Mouse (Mus musculus) hindbrain, embryonic 15.5 days (tissue): ENCODE results near the gene Zfhx3. TPM values are rescaled to one million over a fixed set of nuclear protein-coding genes. Genes with fewer than 3 reads are reported as not detected.

Source experiments
- ATAC-seq: fragments of 200-750 bp; cut with Nextera tagmentation; 2 replicates; pipeline ENCODE4 v1.8.0; 2017; ENCODE audit warnings: low read depth, moderate number of reproducible peaks, moderate TSS enrichment; ENCODE audit not compliant: low FRiP score
- H3K27ac ChIP-seq: fragments of 300-500 bp; sonication (generic); replicated peaks from 2 replicates; pipeline ENCODE4 v1.5.1; 2015; ENCODE audit warnings: mild to moderate bottlenecking, inconsistent platforms
- H3K27me3 ChIP-seq: fragments of 300-500 bp; sonication (generic); 2 replicates; pipeline ENCODE4 v1.6.1; 2015; ENCODE audit warnings: control low read depth, inconsistent platforms
- H3K36me3 ChIP-seq: fragments of 300-500 bp; sonication (generic); 2 replicates; pipeline ENCODE4 v1.6.1; 2015; ENCODE audit warnings: control low read depth, inconsistent platforms
- H3K4me1 ChIP-seq: fragments of 300-500 bp; sonication (generic); replicated peaks from 2 replicates; pipeline ENCODE4 v1.6.1; 2015; ENCODE audit warnings: control low read depth, inconsistent platforms
- H3K4me2 ChIP-seq: fragments of 300-500 bp; sonication (generic); 2 replicates; pipeline ENCODE4 v1.6.1; 2015; ENCODE audit warnings: moderate library complexity, mild to moderate bottlenecking, inconsistent platforms
- H3K4me3 ChIP-seq: fragments of 300-500 bp; sonication (generic); 2 replicates; pipeline ENCODE4 v1.5.1; 2015; ENCODE audit warnings: mild to moderate bottlenecking, inconsistent platforms
- H3K9ac ChIP-seq: fragments of 300-500 bp; sonication (generic); 2 replicates; pipeline ENCODE4 v1.6.1; 2015; ENCODE audit warnings: inconsistent platforms
- H3K9me3 ChIP-seq: fragments of 300-500 bp; sonication (generic); 2 replicates; pipeline ENCODE4 v1.6.1; 2016; ENCODE audit warnings: control low read depth, inconsistent platforms
- whole genome bisulfite sequencing: fragments of 180-500 bp; shearing (Covaris S2); methylation state at CpG from one replicate; pipeline ENCODE4 v1.1.7; 2015; 5-methylcytosine and 5-hydroxymethylcytosine counted together
- microRNA-seq: library from miRNA; unstranded; fragments of <30 nt; microRNA quantifications from one replicate; pipeline ENCODE4, GENCODE M21; 2016
- polyA plus RNA-seq: library from polyadenylated mRNA; unstranded; fragments of >200 nt; fragmentation: Nextera tagmentation; extraction: Ambion mirVana; gene quantifications from 2 replicates; pipeline ENCODE4 v1.2.1, GENCODE M21; 2015

Gene Zfhx3
- polyA plus RNA-seq, 1 experiment from 2014 or later = 23.5 TPM

- no peak for ATAC-seq
- Histone ChIP-seq H3K9me3 (no peaks in the 10 kb centered on the region), H3K27me3 (no peaks in the 10 kb centered on the region), H3K4me1 (no peaks in the 10 kb centered on the region), H3K4me2 (no peak overlapping the region), H3K27ac (no peak overlapping the region), H3K36me3 (no peaks in the 10 kb centered on the region), H3K4me3 (no peak overlapping the region), H3K9ac (no peak overlapping the region)
- WGBS = 75% methylated on average over 9 of the region's 9 CpGs
These were observed 1064.5 kb downstream of the Zfhx3 start for GRCm38 (mm10) chr8:109006986-109007385.

Small RNA genes lying within 50 kb of the gene (microRNA-seq; reads per million reads assigned to microRNA genes)
- gene Mir3108 = 0.65 reads per million
